Mouse (Mus musculus) liver, embryonic 12.5 days (tissue): ENCODE measurements around the gene Psd. TPM values are rescaled to one million over a fixed set of nuclear protein-coding genes. Genes with fewer than 3 reads are reported as not detected.

Source experiments
- ATAC-seq: fragments of 200-750 bp; cut with Nextera tagmentation; 2 replicates; pipeline ENCODE4 v1.8.0; 2017; ENCODE audit warnings: moderate number of reproducible peaks, mild to moderate bottlenecking, moderate library complexity
- H3K27ac ChIP-seq: fragments of 300-500 bp; sonication (generic); 2 replicates; pipeline ENCODE4 v1.5.1; 2016; ENCODE audit warnings: mild to moderate bottlenecking
- H3K27me3 ChIP-seq: fragments of 300-500 bp; sonication (generic); replicated peaks from 2 replicates; pipeline ENCODE4 v1.6.1; 2016; ENCODE audit warnings: mild to moderate bottlenecking, moderate library complexity
- H3K36me3 ChIP-seq: fragments of 300-500 bp; sonication (generic); 2 replicates; pipeline ENCODE4 v1.6.1; 2016; ENCODE audit warnings: mild to moderate bottlenecking, moderate library complexity
- H3K4me1 ChIP-seq: fragments of 300-500 bp; sonication (generic); 2 replicates; pipeline ENCODE4 v1.6.1; 2016
- H3K4me2 ChIP-seq: fragments of 300-500 bp; sonication (generic); 2 replicates; pipeline ENCODE4 v1.6.1; 2016; ENCODE audit warnings: mild to moderate bottlenecking, moderate library complexity
- H3K4me3 ChIP-seq: fragments of 300-500 bp; sonication (generic); 2 replicates; pipeline ENCODE4 v1.5.1; 2016; ENCODE audit warnings: mild to moderate bottlenecking, moderate library complexity
- H3K9ac ChIP-seq: fragments of 300-500 bp; sonication (generic); 2 replicates; pipeline ENCODE4 v1.6.1; 2016; ENCODE audit warnings: mild to moderate bottlenecking, moderate library complexity
- H3K9me3 ChIP-seq: fragments of 300-500 bp; sonication (generic); replicated peaks from 2 replicates; pipeline ENCODE4 v1.6.1; 2016; ENCODE audit warnings: mild to moderate bottlenecking, moderate library complexity
- WGBS: fragments of 180-500 bp; shearing (Covaris S2); methylation state at CpG from one replicate; pipeline ENCODE4 v1.1.7; 2016; ENCODE audit not compliant: insufficient replicate concordance; 5-methylcytosine and 5-hydroxymethylcytosine counted together
- polyA plus RNA-seq: library from polyadenylated mRNA; unstranded; fragments of >200 nt; fragmentation: Nextera tagmentation; extraction: Ambion mirVana; gene quantifications from 2 replicates; pipeline ENCODE4 v1.2.1, GENCODE M21; 2016

Psd gene
- polyA plus RNA-seq, 1 experiment from 2014 or later, result 11.3 TPM

DNA sequence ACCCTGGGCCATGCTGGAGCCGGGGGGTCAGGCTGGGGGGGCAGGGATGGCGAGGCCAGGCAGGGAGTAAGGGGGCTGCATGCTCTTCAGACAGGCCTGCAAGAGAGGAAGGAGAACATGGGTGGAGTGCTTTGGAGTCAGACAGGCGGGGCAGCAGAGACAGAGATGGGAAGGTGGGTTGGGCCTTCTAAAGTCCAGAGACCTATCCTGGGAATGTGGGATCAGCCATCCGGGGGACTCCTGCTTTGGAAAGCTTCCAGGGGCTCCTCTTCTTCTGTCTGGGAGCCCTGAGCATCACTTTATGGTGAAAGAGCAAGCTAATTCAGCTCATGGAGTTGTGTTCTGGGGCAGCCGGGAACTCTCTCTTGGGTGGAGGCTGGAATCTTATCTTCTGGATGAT is 2.0 kb downstream of the Psd start:
- no peak for ATAC-seq
- Histone ChIP-seq H3K4me2 (no peak overlapping the region), H3K27me3 (peaks cover 85% of the 10 kb centered on the region), H3K36me3 (no peaks in the 10 kb centered on the region), H3K9me3 (no peaks in the 10 kb centered on the region), H3K4me3 (no peak overlapping the region), H3K27ac (no peak overlapping the region), H3K9ac (no peak overlapping the region), H3K4me1 (peaks cover 32% of the 10 kb centered on the region)
- WGBS, result 39% methylated on average over 5 of the region's 5 CpGs

DNA sequence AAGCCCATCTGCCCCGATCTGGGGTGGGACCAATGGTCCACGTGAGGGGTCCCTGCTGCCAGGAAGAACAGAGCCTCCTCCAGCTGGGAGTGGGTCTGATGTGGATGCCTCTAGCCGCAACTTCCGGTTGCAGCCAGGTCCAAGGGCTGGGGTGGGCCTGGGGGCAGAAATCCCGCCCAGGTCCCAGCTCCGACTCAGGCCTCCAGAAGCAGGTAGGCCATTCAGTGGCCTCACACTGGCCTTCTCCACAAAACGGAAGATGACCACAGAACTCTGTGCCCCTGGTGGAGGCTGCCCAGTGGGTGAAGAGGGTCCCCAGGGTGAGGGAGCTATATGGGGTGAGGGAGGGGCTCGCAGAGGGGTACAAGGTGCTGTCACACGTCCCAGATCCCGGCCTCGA is 2.6 kb downstream of the Psd start:
- ATAC-seq, result no peak
- H3K9ac ChIP-seq, result no peak overlapping the region
- no peaks in the 10 kb centered on the region for H3K9me3 ChIP-seq
- peaks cover 90% of the 10 kb centered on the region for H3K27me3 ChIP-seq
- no peak overlapping the region for H3K4me2 ChIP-seq
- H3K4me1 ChIP-seq, result peaks cover 29% of the 10 kb centered on the region
- no peak overlapping the region for H3K27ac ChIP-seq
- no peaks in the 10 kb centered on the region for H3K36me3 ChIP-seq
- H3K4me3 ChIP-seq, result no peak overlapping the region
- WGBS, result 41% methylated on average over 11 of the region's 11 CpGs

DNA sequence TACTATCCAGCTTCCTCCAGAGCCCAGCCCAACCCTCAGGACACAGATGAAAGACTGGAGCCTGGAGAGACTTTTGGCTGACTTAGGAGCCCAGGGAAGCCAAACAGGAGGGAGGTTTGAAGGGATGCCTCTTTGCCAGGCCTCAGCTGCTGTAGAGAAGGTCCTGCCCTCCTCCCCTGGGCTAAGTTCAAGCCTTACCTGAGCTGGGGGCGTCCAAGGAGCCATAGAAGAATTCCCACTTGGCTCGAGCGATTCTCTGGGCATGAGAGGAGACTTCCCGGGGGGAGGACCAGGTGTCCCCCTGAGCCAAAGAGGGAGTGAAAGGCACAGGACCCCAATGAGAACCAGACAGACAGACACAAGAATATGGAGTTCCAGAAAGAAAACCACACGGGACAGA is 3.2 kb downstream of the Psd start:
- Histone ChIP-seq H3K9ac (no peak overlapping the region), H3K4me1 (peaks cover 29% of the 10 kb centered on the region), H3K27ac (no peak overlapping the region), H3K9me3 (no peaks in the 10 kb centered on the region), H3K36me3 (no peaks in the 10 kb centered on the region), H3K4me2 (no peak overlapping the region), H3K4me3 (no peak overlapping the region), H3K27me3 (peaks cover 90% of the 10 kb centered on the region)
- 59% methylated on average over 5 of the region's 5 CpGs for WGBS
- no peak for ATAC-seq

DNA sequence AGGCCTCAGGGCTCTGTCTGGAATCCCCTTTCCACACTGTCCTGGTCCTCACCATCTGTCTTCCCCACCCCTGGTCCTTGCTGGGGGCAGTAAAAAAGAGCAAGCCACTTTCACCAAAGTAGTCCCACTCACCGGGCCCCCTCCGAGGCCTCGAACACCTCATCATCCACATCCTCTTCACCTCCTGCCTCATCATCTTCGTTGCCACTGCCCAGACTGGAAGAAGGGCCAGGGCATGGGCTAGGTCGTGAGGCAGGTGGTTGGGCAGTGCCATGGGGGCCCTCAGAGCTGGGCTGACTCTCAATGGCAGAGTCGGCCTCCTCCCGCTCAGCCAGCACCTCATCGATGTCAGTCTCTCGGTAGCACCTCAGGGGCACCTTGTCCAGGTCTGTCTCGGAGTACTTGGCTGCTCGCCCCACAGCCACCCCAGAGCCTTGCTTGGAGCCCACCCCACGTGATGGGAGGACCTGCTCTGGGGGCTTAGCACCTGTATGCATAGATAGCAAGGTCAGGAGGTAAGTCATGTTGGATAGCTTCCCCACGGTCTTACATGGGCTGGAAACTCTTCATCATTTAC is 3.9 kb downstream of the Psd start:
- Histone ChIP-seq H3K9me3 (no peaks in the 10 kb centered on the region), H3K9ac (no peak overlapping the region), H3K27ac (no peak overlapping the region), H3K4me2 (no peak overlapping the region), H3K4me3 (no peak overlapping the region), H3K4me1 (peaks cover 33% of the 10 kb centered on the region), H3K27me3 (peaks cover 96% of the 10 kb centered on the region), H3K36me3 (no peaks in the 10 kb centered on the region)
- ATAC-seq, result no peak
- 58% methylated on average over 13 of the region's 13 CpGs for WGBS

DNA sequence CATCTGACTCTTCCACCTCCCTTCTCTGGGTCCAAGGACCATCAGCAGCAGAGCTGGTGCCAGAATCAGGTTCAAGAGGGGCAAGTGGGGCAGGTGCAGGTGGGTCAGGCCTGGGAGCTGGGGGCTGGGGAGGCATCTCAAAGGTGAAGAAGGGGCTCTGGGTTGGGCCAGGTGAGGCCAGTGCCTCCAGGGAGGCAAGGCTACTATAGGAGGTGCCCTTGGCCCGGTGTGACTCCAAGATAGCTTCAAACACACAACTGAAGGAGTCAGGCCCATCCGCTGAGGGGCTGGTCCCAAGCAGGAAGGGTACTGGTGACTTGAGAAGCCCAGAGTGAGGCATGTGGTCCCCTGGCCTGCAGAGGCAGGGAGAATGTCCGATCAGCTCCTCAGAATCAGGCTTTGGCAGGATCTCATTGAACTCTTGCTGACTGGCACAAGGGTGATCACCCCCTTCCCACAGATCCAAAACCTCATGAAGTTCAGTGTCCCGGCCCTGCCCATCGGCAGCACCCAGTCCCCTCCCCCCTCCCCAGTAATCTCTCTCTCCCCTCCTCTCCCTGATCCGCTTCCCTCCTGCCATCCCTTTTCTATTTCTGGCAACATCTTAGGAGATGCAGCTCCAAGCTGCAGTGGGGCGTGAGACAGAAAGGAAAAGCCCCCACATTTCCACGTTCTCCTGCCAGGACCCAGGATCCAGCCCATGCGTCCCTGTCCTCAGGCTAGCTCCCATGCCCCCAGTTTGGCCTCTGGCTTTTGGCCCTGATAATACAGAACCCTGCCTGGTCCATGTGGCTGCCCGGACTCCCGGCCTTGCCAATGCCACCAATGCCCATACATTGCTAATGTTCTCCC is 4.6 kb downstream of the Psd start:
- no peak overlapping the region for H3K27ac ChIP-seq
- WGBS, result 48% methylated on average over 11 of the region's 11 CpGs
- no peak overlapping the region for H3K9ac ChIP-seq
- no peak overlapping the region for H3K4me3 ChIP-seq
- no peaks in the 10 kb centered on the region for H3K36me3 ChIP-seq
- no peaks in the 10 kb centered on the region for H3K9me3 ChIP-seq
- H3K4me1 ChIP-seq, result peaks cover 34% of the 10 kb centered on the region
- no peak overlapping the region for H3K4me2 ChIP-seq
- no peak for ATAC-seq
- peaks cover 100% of the 10 kb centered on the region for H3K27me3 ChIP-seq

DNA sequence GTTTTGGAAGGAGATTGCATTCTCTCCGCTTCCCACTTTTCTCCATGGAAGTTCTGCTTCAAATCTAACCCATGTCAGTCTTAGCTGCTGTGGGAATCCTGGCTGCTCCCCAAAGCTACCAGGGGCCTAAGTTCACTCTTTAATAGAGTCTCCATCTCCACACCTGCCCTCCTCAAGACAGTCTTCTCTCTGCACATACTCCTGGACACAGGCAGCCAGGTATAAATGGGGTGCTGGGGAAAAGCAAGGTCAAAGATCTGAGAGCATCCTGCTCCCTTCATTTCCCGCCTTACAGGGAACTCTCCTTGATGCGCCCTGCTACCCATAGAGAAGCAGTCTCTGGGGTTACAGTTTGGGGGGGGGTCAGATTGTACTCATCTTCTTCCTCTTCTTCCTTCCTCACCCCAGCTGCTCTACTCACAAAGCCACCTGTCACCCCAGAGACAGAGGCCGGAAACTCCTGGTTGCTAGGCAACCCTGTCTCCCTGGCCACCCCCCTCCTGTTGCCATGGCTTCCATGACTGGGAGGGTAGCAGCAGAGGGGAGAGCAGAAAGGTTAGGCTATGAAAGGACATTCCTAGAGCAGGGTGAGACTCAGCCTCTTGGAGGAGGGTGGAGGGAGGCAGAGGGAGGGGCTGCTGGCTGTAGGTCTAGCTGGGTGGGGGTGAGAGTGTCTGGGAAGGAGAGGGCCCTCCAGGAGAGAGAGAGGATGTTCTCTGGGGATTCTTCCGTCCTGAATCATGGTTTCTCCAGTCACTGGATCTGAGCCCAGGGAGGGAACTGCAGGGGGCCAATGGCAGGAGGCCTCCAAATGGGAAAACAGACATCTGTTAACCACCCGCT is 5.6 kb downstream of the Psd start:
- ATAC-seq, result no peak
- no peaks in the 10 kb centered on the region for H3K36me3 ChIP-seq
- no peak overlapping the region for H3K4me3 ChIP-seq
- WGBS, result 33% methylated on average over 6 of the region's 6 CpGs
- H3K27me3 ChIP-seq, result peaks cover 100% of the 10 kb centered on the region
- H3K27ac ChIP-seq, result no peak overlapping the region
- H3K9ac ChIP-seq, result no peak overlapping the region
- H3K9me3 ChIP-seq, result no peaks in the 10 kb centered on the region
- H3K4me1 ChIP-seq, result peaks cover 34% of the 10 kb centered on the region
- no peak overlapping the region for H3K4me2 ChIP-seq

DNA sequence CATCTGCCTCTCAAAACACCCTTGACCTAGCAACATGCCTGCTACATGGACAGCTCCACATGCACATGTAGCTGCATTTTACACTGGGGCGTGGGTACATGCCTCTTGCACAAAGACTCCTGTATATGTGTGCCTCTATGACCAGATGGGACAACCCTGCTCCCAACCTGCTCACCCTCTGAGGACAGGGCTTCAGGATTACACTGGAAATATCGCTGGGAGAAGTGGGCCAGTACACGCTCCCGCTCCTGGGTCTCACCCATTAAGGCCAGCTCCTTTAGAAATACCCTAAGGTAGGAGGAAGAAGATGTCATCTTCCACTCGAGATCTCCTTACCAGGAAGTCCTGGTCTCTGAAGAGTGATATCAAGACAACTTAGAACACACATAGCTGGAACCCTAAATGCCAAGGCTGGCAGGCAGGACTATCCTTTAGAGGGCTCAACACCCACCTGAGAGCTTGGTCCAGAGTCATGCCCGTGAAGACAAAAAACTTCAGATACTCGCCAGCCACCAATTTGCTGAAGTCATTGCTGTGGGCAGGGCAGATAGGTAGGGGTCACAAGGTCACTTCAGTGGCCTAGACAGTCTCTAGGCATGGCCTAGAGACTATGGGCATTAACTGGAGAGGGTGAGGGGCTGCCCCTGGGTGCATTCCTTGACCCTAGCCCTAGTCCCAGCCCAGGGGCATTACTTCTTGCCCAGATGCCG is 6.7 kb downstream of the Psd start:
- Histone ChIP-seq H3K27ac (no peak overlapping the region), H3K4me2 (no peak overlapping the region), H3K9me3 (no peaks in the 10 kb centered on the region), H3K4me3 (no peak overlapping the region), H3K36me3 (no peaks in the 10 kb centered on the region), H3K9ac (no peak overlapping the region), H3K4me1 (peaks cover 43% of the 10 kb centered on the region), H3K27me3 (peaks cover 100% of the 10 kb centered on the region)
- no peak for ATAC-seq
- WGBS, result 60% methylated on average over 8 of the region's 8 CpGs

DNA sequence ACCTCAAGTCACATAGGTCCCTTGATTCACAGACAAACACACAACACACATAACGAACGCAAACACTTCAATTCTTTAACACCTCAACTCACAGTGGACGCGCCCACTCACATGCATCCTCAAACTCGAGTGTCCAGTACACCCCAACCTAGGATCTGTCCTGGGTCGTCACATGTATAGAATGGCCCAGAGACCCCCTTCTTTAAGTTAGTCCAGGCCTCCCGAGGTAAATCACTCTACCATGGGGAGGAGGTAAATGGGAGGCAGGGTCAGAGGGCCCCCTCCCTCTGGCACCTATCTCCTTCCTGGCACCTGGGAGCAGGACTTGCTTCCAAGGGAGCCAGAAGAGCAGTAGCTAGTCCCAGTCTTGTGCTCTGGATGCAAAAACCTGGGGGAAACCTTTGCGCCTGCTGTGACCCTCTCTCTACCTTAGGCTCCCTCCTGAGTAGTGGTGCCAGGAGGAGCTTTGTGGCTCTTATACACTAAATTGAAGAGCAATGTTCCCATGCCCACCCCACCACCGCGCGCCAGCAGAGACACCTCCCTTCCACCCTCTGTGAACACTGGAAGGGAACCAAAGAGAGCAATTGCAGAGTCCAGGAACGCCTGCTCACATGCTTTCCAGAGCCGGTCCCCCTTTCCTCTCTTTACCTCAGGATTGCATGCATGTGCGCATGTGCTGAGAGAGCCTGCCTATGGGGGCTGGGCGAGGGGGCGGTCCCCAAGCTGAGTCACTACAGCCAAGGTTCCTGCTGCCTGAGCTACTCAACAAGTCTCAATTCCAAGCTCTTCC is 8.2 kb downstream of the Psd start:
- Histone ChIP-seq H3K36me3 (no peaks in the 10 kb centered on the region), H3K9ac (no peak overlapping the region), H3K27ac (no peak overlapping the region), H3K4me1 (peaks cover 57% of the 10 kb centered on the region), H3K4me2 (peak overlapping the region; percentile 91), H3K9me3 (no peaks in the 10 kb centered on the region), H3K27me3 (peaks cover 100% of the 10 kb centered on the region), H3K4me3 (peak overlapping the region; percentile 55; the same call in 1 of the 2 replicates)
- no peak for ATAC-seq
- WGBS, result 12% methylated on average over 16 of the region's 16 CpGs

DNA sequence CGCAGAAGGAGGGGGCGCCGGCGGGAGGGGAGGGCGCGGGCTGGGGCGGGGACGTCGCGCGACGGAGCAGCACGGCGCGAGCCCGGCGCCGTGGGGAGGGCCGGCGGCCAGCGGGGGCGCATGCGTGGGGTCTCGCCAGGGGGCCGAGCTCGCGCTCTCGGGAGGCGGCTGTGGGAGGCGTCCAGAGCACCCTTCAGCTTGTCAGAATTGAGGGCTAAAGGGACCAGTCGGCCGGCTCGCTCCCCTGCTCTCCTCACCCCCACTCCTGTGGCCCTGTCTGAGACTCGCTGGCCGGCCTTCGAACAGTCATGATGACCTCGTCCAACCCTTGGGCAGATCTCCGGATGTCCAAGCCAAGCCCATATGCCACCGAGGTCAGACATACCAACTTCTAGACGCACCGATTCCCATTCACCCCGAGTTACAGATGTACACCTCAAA is 8.9 kb downstream of the Psd start:
- 3% methylated on average over 36 of the region's 42 CpGs for WGBS

DNA sequence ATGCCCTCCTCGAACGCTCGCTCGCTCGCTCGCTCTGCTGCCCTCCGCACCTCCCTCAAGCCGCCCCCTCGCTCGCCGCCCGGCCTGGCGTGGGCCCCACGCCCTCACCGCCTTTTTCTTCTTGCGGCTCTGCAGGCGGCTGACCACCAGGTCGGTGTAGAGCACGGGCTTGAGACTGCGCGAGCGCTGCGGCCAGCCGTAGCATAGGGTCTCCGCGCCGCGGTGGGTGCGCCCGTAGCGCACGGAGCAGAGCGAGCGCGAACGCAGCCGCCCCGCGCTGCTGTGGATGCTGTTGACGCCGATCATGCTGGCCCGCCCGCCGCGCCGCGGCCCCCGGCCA is 9.4 kb downstream of the Psd start:
- no peak overlapping the region for H3K27ac ChIP-seq

More for the DNA sequence above, 8.9 kb downstream of the Psd start:
- Histone ChIP-seq H3K9ac (peak overlapping the region; percentile 56; the same call in 1 of the 2 replicates), H3K4me1 (peaks cover 65% of the 10 kb centered on the region), H3K4me2 (peak overlapping the region; percentile 91), H3K27me3 (peaks cover 99% of the 10 kb centered on the region), H3K4me3 (peak overlapping the region; percentile 55), H3K27ac (no peak overlapping the region), H3K36me3 (0 out of 2 replicates have a peak, but pooled peaks cover 4% of the 10 kb centered on the region), H3K9me3 (no peaks in the 10 kb centered on the region)
- ATAC-seq, result no peak

More for the DNA sequence above, 9.4 kb downstream of the Psd start:
- Histone ChIP-seq H3K27me3 (peaks cover 94% of the 10 kb centered on the region), H3K4me3 (peak overlapping the region; percentile 55), H3K4me2 (peak overlapping the region; percentile 91), H3K9me3 (no peaks in the 10 kb centered on the region), H3K9ac (peak overlapping the region; percentile 56), H3K36me3 (peaks cover 7% of the 10 kb centered on the region), H3K4me1 (peaks cover 70% of the 10 kb centered on the region)
- 2% methylated on average over 48 of the region's 48 CpGs for WGBS
- ATAC-seq, result no peak
